Mouse (Mus musculus) cerebellum, adult 9-11 months (tissue): ENCODE measurements at regions not wholly inside any gene's neighbourhood (a gene's known extent, or its start where the extent isn't known, plus 50 kb on each side); places are given as distances from the start of the nearest gene placed in this dataset.

Experiments
- DNase-seq: peaks from one replicate; pipeline ENCODE4 v3.0.0; 2022

- no peak for DNase-seq
These were observed 307.2 kb downstream of the Zfp804a start for GRCm38 (mm10) chr2:82360224-82360623.

- peak; percentile 7 for DNase-seq
These were observed 320.1 kb downstream of the Zfp804a start for GRCm38 (mm10) chr2:82373152-82373551.

- DNase-seq: no peak
These were observed 325.5 kb downstream of the Zfp804a start for GRCm38 (mm10) chr2:82378476-82378875.

GRCm38 (mm10) chr2:82385123-82385522 is 332.1 kb downstream of the Zfp804a start:
- no peak for DNase-seq

DNA sequence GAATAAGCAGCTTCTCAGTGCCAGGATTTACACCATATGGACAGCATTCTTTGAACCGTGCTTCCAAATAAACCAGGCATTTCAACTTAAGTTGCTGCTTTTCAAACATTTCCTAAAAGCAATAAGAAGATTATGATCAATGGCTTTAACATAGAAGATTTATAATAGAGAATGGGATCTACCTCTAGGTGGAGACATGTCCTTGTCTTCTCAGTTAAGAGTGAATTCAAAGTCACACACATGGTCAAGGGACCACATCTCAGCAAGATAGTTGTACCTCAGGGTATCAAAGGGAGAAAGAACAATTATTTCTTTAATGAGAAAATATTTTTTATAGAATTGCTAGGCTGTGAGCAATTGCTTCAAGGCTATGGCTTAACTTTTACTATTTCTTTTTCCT is 334.7 kb downstream of the Zfp804a start:
- no peak for DNase-seq

GRCm38 (mm10) chr2:82395426-82395825 is 342.4 kb downstream of the Zfp804a start:
- DNase-seq: peak; percentile 5

GRCm38 (mm10) chr2:82445706-82446105 is 392.7 kb downstream of the Zfp804a start:
- no peak for DNase-seq

GRCm38 (mm10) chr2:82455743-82456142 is 402.7 kb downstream of the Zfp804a start:
- no peak for DNase-seq
